Mouse (Mus musculus): ENCODE data around the gene Gm7257. TPM values are rescaled to one million over a fixed set of nuclear protein-coding genes. Genes with fewer than 3 reads are reported as not detected.

Gm7257 gene
- not detected for polyA plus RNA-seq (2017; shearing (Covaris generic))

DNA sequence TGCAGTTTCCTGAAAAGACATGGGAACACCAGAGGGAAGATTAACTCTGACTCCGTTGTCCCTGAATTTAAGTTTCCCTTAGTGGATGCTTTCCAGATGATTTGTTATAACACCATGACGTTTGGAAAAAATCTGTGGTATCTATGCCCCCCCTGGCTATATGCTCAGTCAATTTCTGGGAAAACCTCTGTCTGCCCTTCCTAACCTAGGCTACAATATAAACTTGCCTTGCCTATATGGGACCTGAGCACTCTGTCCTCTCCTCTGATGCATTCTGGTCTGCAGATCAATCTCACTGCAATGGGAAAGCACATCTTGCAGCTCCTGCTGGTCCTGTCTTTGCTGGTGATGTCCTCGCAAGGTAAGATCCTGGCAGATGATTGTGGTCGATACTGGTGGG lies at the start of gene Gm7257:
Gene Gm7257, plus strand, starts transcription at position 301 of the 400 bp plus-strand sequence.

DNA sequence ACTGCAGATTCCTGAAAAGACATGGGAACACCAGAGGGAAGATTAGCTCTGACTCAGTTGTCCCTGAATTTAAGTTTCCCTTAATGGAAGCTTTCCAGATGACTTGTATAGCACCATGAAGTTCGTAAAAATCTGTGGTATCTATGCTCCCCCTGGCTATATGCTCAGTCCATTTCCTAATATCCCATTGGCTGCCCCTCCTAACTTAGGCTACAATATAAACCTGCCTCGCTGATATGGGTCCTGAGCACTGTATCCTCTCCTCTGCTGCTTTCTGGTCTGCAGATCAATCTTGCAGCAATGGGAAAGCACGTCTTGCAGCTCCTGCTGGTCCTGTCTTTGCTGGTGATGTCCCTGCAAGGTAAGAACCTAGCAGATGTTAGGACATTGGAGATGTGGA lies 43.7 kb downstream of the Gm7257 start, which contains the start of gene Gm9513:
Gene Gm9513, plus strand, starts transcription at position 301 of the 400 bp plus-strand sequence.

Other genes with a start within 250 kb of the Gm7257 start
- gene Gm9513, start 43.8 kb downstream of the Gm7257 start, polyA plus RNA-seq (2017; shearing (Covaris generic)): not detected
- gene Gm5615, start 110.1 kb downstream of the Gm7257 start, polyA plus RNA-seq (2017; shearing (Covaris generic)): not detected
- not detected for gene Gm17689, start 150.8 kb downstream of the Gm7257 start, polyA plus RNA-seq (2017; shearing (Covaris generic))
- gene A630095E13Rik, start 211.5 kb downstream of the Gm7257 start, polyA plus RNA-seq (2017; shearing (Covaris generic)): not detected

Measured in CD4-positive, CD25-positive, alpha-beta regulatory T cell, adult 9 weeks (primary cell).